Mouse (Mus musculus) thymus, adult 2 months (tissue): ENCODE results near the gene Jmjd7. TPM values are rescaled to one million over a fixed set of nuclear protein-coding genes. Genes with fewer than 3 reads are reported as not detected.

ENCODE experiments used
- DNase-seq: peaks from one replicate; pipeline ENCODE4 v3.0.0; 2021
- H3K27ac ChIP-seq: fragments of 200-500 bp; 2 replicates; pipeline ENCODE4 v1.5.1; 2012; ENCODE audit warnings: low read length, control low read depth; ENCODE audit not compliant: control insufficient read depth, insufficient read depth
- H3K27me3 ChIP-seq: fragments of 200-500 bp; 2 replicates; pipeline ENCODE4 v1.6.1; 2012; ENCODE audit warnings: mild to moderate bottlenecking, low read length, moderate library complexity, mixed read lengths; ENCODE audit not compliant: control insufficient read depth, insufficient read depth
- H3K36me3 ChIP-seq: fragments of 200-500 bp; 2 replicates; pipeline ENCODE4 v1.6.1; 2012; ENCODE audit warnings: mild to moderate bottlenecking, low read length, moderate library complexity; ENCODE audit not compliant: control insufficient read depth, insufficient read depth
- H3K4me1 ChIP-seq: fragments of 200-500 bp; replicated peaks from 2 replicates; pipeline ENCODE4 v1.6.1; 2012; ENCODE audit warnings: low read length; ENCODE audit not compliant: control insufficient read depth, insufficient read depth
- H3K4me3 ChIP-seq: fragments of 200-500 bp; 2 replicates; pipeline ENCODE4 v1.5.1; 2012; ENCODE audit warnings: mild to moderate bottlenecking, low read length, control low read depth, moderate library complexity; ENCODE audit not compliant: control insufficient read depth, insufficient read depth
- CTCF ChIP-seq: fragments of 200-500 bp; IDR thresholded peaks from 2 replicates; pipeline ENCODE4 v1.5.1; 2012; ENCODE audit warnings: mild to moderate bottlenecking, control low read depth, low read length, moderate library complexity, borderline replicate concordance; ENCODE audit not compliant: control insufficient read depth, poor library complexity, insufficient read depth; ENCODE audit errors: extremely low read depth
- POLR2A ChIP-seq: fragments of 200-500 bp; IDR thresholded peaks from 2 replicates; pipeline ENCODE4 v1.6.1; 2012; ENCODE audit warnings: mild to moderate bottlenecking, low read length, control low read depth, moderate library complexity; ENCODE audit not compliant: control insufficient read depth, poor library complexity, insufficient read depth; ENCODE audit errors: extremely low read depth
- WGBS: fragments of 180-500 bp; shearing (Covaris S2); methylation state at CpG from one replicate; pipeline ENCODE4 v1.1.7; 2018; 5-methylcytosine and 5-hydroxymethylcytosine counted together
- polyA plus RNA-seq: library from polyadenylated mRNA; depleted of rRNA; stranded (reverse); fragments of >200 nt; gene quantifications from 2 replicates; pipeline ENCODE4 v1.2.3, GENCODE M21; 2012

Gene Jmjd7
- polyA plus RNA-seq, 1 experiment, result 15.5 TPM

GRCm38 (mm10) chr2:120051405-120051804 is 24.1 kb downstream of the Jmjd7 start:
- H3K4me1 ChIP-seq, result no peaks in the 10 kb centered on the region
- no peaks in the 10 kb centered on the region for H3K27me3 ChIP-seq
- no peaks in the 10 kb centered on the region for H3K36me3 ChIP-seq
- no peak for TF ChIP-seq POLR2A
- TF ChIP-seq CTCF, result no peak
- no peak overlapping the region for H3K4me3 ChIP-seq
- no peak for DNase-seq
- WGBS, result 71% methylated on average over 6 of the region's 6 CpGs
- H3K27ac ChIP-seq, result no peak overlapping the region

- Histone ChIP-seq H3K27me3 (no peaks in the 10 kb centered on the region), H3K4me1 (no peaks in the 10 kb centered on the region), H3K36me3 (no peaks in the 10 kb centered on the region), H3K4me3 (no peak overlapping the region), H3K27ac (no peak overlapping the region)
- 94% methylated on average over 12 of the region's 12 CpGs for WGBS
- DNase-seq, result no peak
- TF ChIP-seq CTCF (no peak), POLR2A (no peak)
These were observed 27.7 kb downstream of the Jmjd7 start for GRCm38 (mm10) chr2:120054771-120055552.

DNA sequence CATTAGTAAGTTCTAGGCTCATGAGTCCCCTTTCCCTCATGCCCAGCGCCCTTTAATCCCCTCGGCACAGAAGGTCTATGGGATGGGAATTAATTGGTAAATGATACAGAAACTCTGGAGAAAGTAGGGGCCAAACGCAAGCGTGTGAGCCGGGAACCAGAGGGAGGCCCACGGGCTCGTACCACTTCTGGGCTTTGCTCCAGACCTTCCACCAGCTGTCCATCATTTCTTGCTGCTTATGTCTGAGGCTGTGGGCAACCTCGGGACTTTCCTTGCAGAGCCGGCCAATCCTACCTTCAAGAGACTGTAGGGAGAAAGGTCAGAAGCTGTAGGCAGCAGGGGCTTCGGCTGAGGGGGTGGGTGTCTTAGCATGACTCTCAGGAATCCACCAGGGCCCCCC is 28.6 kb downstream of the Jmjd7 start:
- H3K4me3 ChIP-seq, result no peak overlapping the region
- H3K27ac ChIP-seq, result no peak overlapping the region

GRCm38 (mm10) chr2:120058818-120059217 is 31.5 kb downstream of the Jmjd7 start:
- Histone ChIP-seq H3K36me3 (no peaks in the 10 kb centered on the region), H3K27me3 (no peaks in the 10 kb centered on the region), H3K27ac (no peak overlapping the region), H3K4me3 (no peak overlapping the region), H3K4me1 (no peaks in the 10 kb centered on the region)
- TF ChIP-seq CTCF (no peak), POLR2A (no peak)
- DNase-seq, result no peak
- WGBS, result 89% methylated on average over 4 of the region's 4 CpGs

More for the DNA sequence above, 28.6 kb downstream of the Jmjd7 start:
- no peak for DNase-seq
- Histone ChIP-seq H3K27me3 (no peaks in the 10 kb centered on the region), H3K4me1 (no peaks in the 10 kb centered on the region), H3K36me3 (no peaks in the 10 kb centered on the region)
- WGBS, result 89% methylated on average over 10 of the region's 10 CpGs
- no peak for TF ChIP-seq POLR2A
- TF ChIP-seq CTCF, result no peak

DNA sequence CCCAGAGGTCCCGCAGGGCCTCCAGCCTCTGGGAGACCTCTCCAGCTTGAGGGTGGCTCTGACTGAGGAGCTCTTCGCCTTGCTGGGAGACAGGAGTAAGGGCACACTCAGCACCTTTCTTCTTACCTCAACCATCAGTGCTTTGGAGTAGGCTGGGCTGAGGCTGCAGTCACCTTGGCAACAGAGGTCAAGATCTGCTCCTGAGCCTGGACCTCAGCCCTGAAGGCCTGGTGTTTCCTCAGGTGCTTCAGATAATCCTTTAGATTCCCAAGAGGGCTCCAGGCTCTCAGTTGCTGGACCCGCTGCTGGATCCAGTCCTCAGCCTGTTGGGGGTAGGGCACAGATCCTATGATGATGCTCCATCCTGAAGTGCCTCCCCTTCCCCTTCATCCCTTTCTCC is 32.2 kb downstream of the Jmjd7 start:
- WGBS, result 92% methylated on average over 3 of the region's 3 CpGs
- no peak for DNase-seq
- no peaks in the 10 kb centered on the region for H3K27me3 ChIP-seq
- no peak for TF ChIP-seq POLR2A
- TF ChIP-seq CTCF, result no peak
- no peaks in the 10 kb centered on the region for H3K36me3 ChIP-seq
- H3K4me1 ChIP-seq, result no peaks in the 10 kb centered on the region
- H3K27ac ChIP-seq, result no peak overlapping the region
- H3K4me3 ChIP-seq, result no peak overlapping the region

- Histone ChIP-seq H3K27me3 (no peaks in the 10 kb centered on the region), H3K4me1 (no peaks in the 10 kb centered on the region), H3K27ac (no peak overlapping the region), H3K4me3 (no peak overlapping the region), H3K36me3 (no peaks in the 10 kb centered on the region)
- no peak for DNase-seq
- 81% methylated on average over 6 of the region's 6 CpGs for WGBS
- TF ChIP-seq CTCF (no peak), POLR2A (no peak)
These were observed 32.9 kb downstream of the Jmjd7 start for GRCm38 (mm10) chr2:120060190-120060589.

DNA sequence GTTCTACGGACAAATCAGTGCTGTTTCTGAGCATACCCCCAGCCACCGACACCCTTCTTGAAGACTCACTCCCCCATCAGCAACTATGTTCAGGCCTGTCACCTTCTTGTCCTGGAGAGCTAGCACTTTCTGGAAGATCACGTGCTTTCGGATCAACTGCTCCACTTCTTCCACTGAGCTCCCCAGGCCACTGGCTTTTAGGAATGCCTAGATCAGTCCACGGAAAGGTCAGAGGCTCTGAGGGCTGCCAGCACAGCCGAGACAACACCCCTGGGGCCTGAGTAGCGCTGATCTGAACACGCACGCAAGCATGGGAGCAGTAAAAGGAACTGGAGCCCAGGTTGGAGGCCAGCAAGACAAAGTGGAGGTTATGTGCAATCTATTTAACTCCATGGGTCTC is 33.4 kb downstream of the Jmjd7 start:
- DNase-seq, result no peak
- no peak for TF ChIP-seq POLR2A
- TF ChIP-seq CTCF, result no peak
- Histone ChIP-seq H3K27ac (no peak overlapping the region), H3K4me3 (no peak overlapping the region), H3K36me3 (no peaks in the 10 kb centered on the region), H3K4me1 (no peaks in the 10 kb centered on the region), H3K27me3 (no peaks in the 10 kb centered on the region)
- WGBS, result 87% methylated on average over 9 of the region's 9 CpGs
